Mouse (Mus musculus) limb, embryonic 12.5 days (tissue): Measurements from ENCODE around the gene Tnrc6b. TPM values are rescaled to one million over a fixed set of nuclear protein-coding genes. Genes with fewer than 3 reads are reported as not detected.
"Not testable (repeated sequence)": the region's sequence is repeated elsewhere in the genome, so short reads cannot be mapped to it uniquely, and the experiment has no call there.

Experiments
- ATAC-seq: fragments of 200-750 bp; cut with Nextera tagmentation; 2 replicates; pipeline ENCODE4 v1.8.0; 2017; ENCODE audit warnings: low read depth, moderate TSS enrichment; ENCODE audit not compliant: insufficient number of reproducible peaks, insufficient read depth, low FRiP score, low TSS enrichment
- H3K27ac ChIP-seq: fragments of 300-500 bp; sonication (generic); 2 replicates; pipeline ENCODE4 v1.5.1; 2016; ENCODE audit warnings: mild to moderate bottlenecking, moderate library complexity
- H3K27me3 ChIP-seq: fragments of 300-500 bp; sonication (generic); 2 replicates; pipeline ENCODE4 v1.6.1; 2016; ENCODE audit warnings: mild to moderate bottlenecking, moderate library complexity
- H3K36me3 ChIP-seq: fragments of 300-500 bp; sonication (generic); 2 replicates; pipeline ENCODE4 v1.6.1; 2016; ENCODE audit warnings: mild to moderate bottlenecking, moderate library complexity
- H3K4me1 ChIP-seq: fragments of 300-500 bp; sonication (generic); replicated peaks from 2 replicates; pipeline ENCODE4 v1.6.1; 2016
- H3K4me2 ChIP-seq: fragments of 300-500 bp; sonication (generic); 2 replicates; pipeline ENCODE4 v1.6.1; 2016; ENCODE audit warnings: mild to moderate bottlenecking, moderate library complexity
- H3K4me3 ChIP-seq: fragments of 300-500 bp; sonication (generic); replicated peaks from 2 replicates; pipeline ENCODE4 v1.5.1; 2016; ENCODE audit warnings: mild to moderate bottlenecking
- H3K9ac ChIP-seq: fragments of 300-500 bp; sonication (generic); replicated peaks from 2 replicates; pipeline ENCODE4 v1.6.1; 2016; ENCODE audit warnings: mild to moderate bottlenecking, moderate library complexity
- H3K9me3 ChIP-seq: fragments of 300-500 bp; sonication (generic); 2 replicates; pipeline ENCODE4 v1.6.1; 2016; ENCODE audit warnings: mild to moderate bottlenecking, moderate library complexity
- WGBS: fragments of 180-500 bp; shearing (Covaris S2); methylation state at CpG from one replicate; pipeline ENCODE4 v1.1.7; 2016; 5-methylcytosine and 5-hydroxymethylcytosine counted together
- polyA plus RNA-seq: library from polyadenylated mRNA; unstranded; fragments of >200 nt; fragmentation: Nextera tagmentation; extraction: Ambion mirVana; gene quantifications from 2 replicates; pipeline ENCODE4 v1.2.1, GENCODE M21; 2016

The Tnrc6b gene
- polyA plus RNA-seq, 1 experiment from 2014 or later, result 41.0 TPM

DNA sequence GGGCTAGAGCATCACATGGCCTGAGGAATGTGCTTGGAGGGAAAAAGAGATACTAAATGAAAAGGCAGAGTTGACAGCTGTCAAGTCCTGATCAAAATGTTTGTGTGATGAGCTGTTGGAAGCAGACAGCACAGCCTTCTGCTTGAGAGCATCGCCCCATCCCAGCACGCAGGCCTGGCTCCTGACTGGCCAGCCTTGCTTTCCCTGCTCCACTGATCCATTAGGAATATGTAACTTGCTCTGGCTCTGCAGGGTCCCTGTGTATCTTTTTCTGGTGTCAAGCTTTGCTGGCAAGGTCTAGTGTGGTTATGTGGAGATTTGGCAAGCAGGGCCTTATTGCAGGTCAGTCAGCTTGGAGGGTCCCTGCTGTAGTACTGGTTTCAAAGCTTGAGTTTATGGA is 148.3 kb downstream of the Tnrc6b start:
- no peak overlapping the region for H3K4me2 ChIP-seq
- WGBS, result 96% methylated on average over 2 of the region's 2 CpGs
- H3K4me1 ChIP-seq, result peaks cover 4% of the 10 kb centered on the region; the same call in 1 of the 2 replicates
- no peaks in the 10 kb centered on the region for H3K9me3 ChIP-seq
- no peak overlapping the region for H3K9ac ChIP-seq
- no peak overlapping the region for H3K27ac ChIP-seq
- peaks cover 24% of the 10 kb centered on the region for H3K36me3 ChIP-seq
- H3K27me3 ChIP-seq, result no peaks in the 10 kb centered on the region
- no peak for ATAC-seq
- H3K4me3 ChIP-seq, result no peak overlapping the region

DNA sequence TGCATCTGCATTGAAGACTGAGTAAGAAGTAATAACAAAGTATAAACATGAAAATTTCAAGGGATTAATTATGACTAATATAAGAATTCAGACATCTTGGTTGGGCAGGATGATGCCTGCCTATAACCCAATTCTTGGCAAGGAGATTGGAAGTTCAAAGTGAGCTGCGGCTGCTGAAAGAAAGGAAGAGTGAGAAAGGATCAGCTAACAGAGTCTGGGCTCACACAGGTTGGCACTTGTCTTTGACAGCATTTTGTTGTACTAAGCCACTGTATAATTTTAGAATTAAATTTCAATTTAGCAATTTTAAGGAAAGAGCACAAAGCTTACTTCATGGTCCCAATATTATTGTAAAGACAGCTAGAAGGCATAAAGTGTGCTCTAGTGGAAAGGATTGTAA is 150.2 kb downstream of the Tnrc6b start:
- H3K9me3 ChIP-seq, result no peaks in the 10 kb centered on the region
- no peaks in the 10 kb centered on the region for H3K27me3 ChIP-seq
- no peak overlapping the region for H3K4me2 ChIP-seq
- no peak overlapping the region for H3K4me3 ChIP-seq
- no peak for ATAC-seq
- H3K27ac ChIP-seq, result no peak overlapping the region
- WGBS, result 93% methylated on average over 1 of the region's 1 CpGs
- peaks cover 4% of the 10 kb centered on the region; the same call in 1 of the 2 replicates for H3K4me1 ChIP-seq
- H3K36me3 ChIP-seq, result peaks cover 34% of the 10 kb centered on the region
- H3K9ac ChIP-seq, result no peak overlapping the region

DNA sequence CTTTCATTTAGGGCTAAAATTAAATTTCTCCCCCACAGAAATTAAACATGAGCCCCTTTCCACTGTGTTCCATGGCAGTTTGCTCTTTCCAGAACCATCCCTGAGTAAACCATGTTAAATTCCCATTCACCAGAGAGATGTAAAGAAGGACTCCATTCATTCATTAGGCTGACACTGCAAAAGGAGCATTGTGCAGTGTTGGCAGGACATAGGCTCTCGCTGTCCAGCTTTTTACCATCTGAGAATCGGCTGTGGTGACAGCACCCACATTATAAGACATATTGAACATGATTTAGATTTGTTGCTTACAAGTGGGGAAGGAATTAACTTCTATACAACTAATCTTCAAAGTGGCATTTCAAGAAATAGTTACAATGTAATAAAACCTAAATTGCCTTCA is 150.9 kb downstream of the Tnrc6b start:
- Histone ChIP-seq H3K27ac (no peak overlapping the region), H3K4me1 (peaks cover 4% of the 10 kb centered on the region; the same call in 1 of the 2 replicates), H3K9me3 (no peaks in the 10 kb centered on the region), H3K4me3 (no peak overlapping the region), H3K9ac (no peak overlapping the region), H3K27me3 (no peaks in the 10 kb centered on the region), H3K4me2 (no peak overlapping the region), H3K36me3 (peaks cover 40% of the 10 kb centered on the region)
- ATAC-seq, result no peak
- WGBS, result 79% methylated on average over 2 of the region's 2 CpGs

DNA sequence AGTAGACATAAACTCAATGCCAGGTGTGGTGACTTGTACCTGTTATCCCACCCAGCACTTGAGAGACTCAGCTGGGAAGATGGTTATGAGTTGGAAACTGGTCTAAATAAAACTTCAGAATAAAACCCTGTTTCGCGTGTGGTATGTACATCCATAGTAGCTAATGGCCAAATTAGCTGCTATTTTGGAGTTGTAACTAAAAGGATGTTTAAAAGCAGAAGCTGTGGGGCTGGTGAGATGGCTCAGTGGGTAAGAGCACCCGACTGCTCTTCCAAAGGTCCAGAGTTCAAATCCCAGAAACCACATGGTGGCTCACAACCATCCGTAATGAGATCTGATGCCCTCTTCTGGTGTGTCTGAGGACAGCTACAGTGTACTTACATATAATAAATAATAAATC is 157.5 kb downstream of the Tnrc6b start:
- not testable (repeated sequence) for H3K9me3 ChIP-seq, H3K9ac ChIP-seq, H3K4me1 ChIP-seq, H3K4me3 ChIP-seq, H3K27me3 ChIP-seq, H3K4me2 ChIP-seq, H3K27ac ChIP-seq, ATAC-seq
- peaks cover 30% of the 10 kb centered on the region for H3K36me3 ChIP-seq
- 95% methylated on average over 4 of the region's 4 CpGs for WGBS

DNA sequence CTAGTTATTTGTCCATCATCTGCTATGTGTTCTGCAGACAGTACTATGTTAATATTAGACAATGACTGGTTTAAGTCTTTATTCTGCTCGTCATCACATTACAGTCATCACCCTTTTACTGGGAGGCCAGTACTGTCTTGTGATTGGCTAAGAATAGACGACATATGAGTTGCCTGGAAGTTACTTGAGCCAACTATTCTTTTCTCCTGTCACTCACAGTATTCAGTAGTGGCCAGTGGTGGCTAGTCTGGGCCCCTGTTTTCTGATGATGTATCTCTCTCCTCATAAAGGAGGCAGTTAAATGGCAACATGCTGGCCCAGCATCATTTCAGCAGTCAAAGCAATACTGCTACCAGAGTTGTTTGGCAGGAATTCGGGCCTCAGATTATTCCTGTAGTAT is 163.6 kb downstream of the Tnrc6b start:
- no peaks in the 10 kb centered on the region for H3K27me3 ChIP-seq
- H3K4me1 ChIP-seq, result no peaks in the 10 kb centered on the region
- WGBS, result 78% methylated on average over 3 of the region's 3 CpGs
- no peaks in the 10 kb centered on the region for H3K9me3 ChIP-seq
- H3K4me2 ChIP-seq, result no peak overlapping the region
- H3K4me3 ChIP-seq, result no peak overlapping the region
- no peak overlapping the region for H3K27ac ChIP-seq
- no peak for ATAC-seq
- H3K9ac ChIP-seq, result no peak overlapping the region
- H3K36me3 ChIP-seq, result peaks cover 46% of the 10 kb centered on the region

DNA sequence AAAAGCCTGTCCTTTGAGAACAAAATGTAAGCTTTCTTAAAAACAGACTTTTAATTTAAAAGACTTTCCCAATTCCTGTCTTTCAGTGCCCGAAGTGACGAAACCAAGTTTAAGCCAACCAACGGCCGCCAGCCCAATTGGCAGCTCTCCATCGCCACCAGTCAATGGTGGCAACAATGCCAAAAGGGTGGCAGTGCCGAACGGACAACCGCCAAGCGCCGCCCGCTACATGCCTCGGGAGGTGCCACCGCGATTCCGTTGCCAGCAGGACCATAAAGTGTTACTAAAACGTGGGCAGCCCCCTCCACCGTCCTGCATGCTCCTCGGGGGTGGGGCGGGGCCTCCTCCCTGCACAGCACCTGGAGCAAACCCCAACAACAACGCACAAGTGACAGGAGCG is 165.1 kb downstream of the Tnrc6b start:
- WGBS, result 85% methylated on average over 21 of the region's 21 CpGs
- no peak for ATAC-seq
- Histone ChIP-seq H3K4me2 (no peak overlapping the region), H3K36me3 (peaks cover 56% of the 10 kb centered on the region), H3K9ac (no peak overlapping the region), H3K4me3 (no peak overlapping the region), H3K27me3 (no peaks in the 10 kb centered on the region), H3K4me1 (no peaks in the 10 kb centered on the region), H3K9me3 (no peaks in the 10 kb centered on the region), H3K27ac (no peak overlapping the region)

DNA sequence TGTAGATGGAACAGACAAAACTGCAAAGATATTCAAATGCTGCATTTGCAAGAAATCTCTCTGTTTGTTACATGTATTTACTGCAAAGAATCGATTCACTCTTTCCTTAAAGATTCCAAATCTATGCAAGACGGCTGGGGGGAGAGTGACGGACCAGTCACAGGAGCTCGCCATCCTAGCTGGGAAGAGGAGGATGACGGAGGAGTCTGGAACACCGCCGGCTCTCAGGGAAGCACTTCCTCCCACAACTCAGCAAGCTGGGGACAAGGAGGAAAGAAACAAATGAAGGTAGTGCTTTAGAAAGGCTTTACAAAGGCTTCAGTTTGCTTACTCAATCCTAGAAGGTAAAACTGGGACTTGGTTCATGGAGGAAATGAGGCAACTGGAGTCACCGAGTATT is 173.0 kb downstream of the Tnrc6b start:
- no peak overlapping the region for H3K4me3 ChIP-seq
- H3K27ac ChIP-seq, result no peak overlapping the region
- H3K36me3 ChIP-seq, result peaks cover 83% of the 10 kb centered on the region
- ATAC-seq, result no peak
- H3K9ac ChIP-seq, result no peak overlapping the region
- 90% methylated on average over 8 of the region's 8 CpGs for WGBS
- H3K27me3 ChIP-seq, result no peaks in the 10 kb centered on the region
- H3K4me1 ChIP-seq, result no peaks in the 10 kb centered on the region
- H3K4me2 ChIP-seq, result no peak overlapping the region
- no peaks in the 10 kb centered on the region for H3K9me3 ChIP-seq

DNA sequence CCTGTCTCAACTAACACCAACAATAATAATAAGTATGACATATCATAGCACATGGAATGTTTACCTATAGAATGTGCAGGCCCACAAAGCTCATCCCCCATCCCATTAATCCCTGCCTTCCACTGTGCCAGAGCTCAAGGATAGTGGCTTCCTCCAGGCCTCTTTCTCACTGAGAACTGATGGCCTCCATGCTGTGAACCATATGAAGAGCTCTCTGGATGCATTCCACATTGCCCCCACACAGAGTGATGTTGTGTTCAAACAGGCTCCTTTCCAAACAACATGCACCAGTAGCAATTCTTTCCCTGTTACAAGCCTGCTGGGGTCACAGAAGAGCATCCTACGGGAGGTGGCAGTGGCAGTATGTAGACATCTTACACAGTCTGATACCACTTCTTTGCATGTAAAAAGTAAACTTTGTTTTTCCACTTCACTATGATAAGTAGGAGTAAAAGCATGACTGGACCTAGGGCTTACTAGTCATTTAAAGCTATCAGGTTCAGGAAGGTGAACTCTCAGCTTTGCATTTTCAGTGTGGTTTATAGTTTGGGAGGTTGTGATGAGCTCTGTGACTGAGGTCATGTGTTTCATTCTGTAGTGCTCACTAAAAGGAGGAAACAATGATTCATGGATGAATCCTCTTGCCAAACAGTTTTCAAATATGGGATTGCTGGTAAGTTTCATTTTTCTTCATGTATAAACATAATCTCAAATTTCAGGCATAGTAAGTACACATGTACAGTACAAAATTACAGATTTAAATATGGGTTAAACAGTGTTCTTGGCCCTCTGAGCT is 175.4 kb downstream of the Tnrc6b start:
- H3K4me2 ChIP-seq, result no peak overlapping the region
- H3K4me3 ChIP-seq, result no peak overlapping the region
- H3K4me1 ChIP-seq, result no peaks in the 10 kb centered on the region
- H3K36me3 ChIP-seq, result peaks cover 81% of the 10 kb centered on the region
- H3K27ac ChIP-seq, result no peak overlapping the region
- H3K9ac ChIP-seq, result no peak overlapping the region
- H3K9me3 ChIP-seq, result no peaks in the 10 kb centered on the region
- ATAC-seq, result no peak
- 85% methylated on average over 1 of the region's 1 CpGs for WGBS
- H3K27me3 ChIP-seq, result no peaks in the 10 kb centered on the region

DNA sequence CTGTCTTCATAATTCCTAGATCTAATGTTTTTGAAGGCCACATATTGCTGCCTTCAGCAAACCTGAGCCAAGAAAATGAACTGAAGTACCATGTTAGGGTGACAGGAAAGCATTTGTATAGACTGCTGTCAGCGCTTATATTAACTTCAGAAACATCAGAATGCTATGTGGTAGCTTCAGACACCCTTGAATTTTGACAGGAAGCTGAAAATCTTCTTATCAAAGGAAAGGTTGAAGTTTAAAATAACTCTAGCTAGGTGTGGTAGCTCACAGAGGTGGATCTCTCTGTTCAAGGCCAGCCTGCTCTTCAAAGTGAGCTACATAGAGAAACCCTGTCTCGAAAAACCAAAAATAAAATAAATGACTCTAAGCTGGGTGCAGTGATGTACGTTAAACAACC is 181.2 kb downstream of the Tnrc6b start:
- no peak for ATAC-seq
- Histone ChIP-seq H3K4me3 (no peak overlapping the region), H3K9me3 (no peaks in the 10 kb centered on the region), H3K36me3 (peaks cover 84% of the 10 kb centered on the region), H3K9ac (no peak overlapping the region), H3K27ac (no peak overlapping the region), H3K4me2 (no peak overlapping the region), H3K4me1 (no peaks in the 10 kb centered on the region), H3K27me3 (no peaks in the 10 kb centered on the region)
- WGBS, result 96% methylated on average over 3 of the region's 3 CpGs

DNA sequence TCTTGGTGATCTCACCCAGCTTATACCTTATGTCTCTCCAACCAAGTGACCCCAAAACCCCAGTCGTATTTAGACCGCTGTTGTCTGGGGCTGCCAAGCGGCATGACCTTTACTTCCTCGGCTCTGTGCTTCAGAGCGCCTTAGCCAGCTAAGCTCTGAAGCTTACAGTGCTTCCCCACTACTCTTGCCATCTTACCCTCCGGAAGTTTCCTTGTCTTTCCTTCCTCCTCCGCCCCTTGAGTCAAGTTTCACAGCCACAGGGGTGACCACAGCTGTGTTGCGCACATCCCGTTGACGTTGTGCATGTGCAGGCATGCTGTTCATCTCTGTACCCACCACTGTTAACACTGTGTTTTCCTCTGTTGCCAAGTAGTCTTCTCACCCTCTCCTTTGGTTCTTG is 185.6 kb downstream of the Tnrc6b start:
- Histone ChIP-seq H3K4me3 (no peak overlapping the region), H3K27me3 (no peaks in the 10 kb centered on the region), H3K9me3 (no peaks in the 10 kb centered on the region), H3K36me3 (peaks cover 85% of the 10 kb centered on the region), H3K4me1 (no peaks in the 10 kb centered on the region), H3K27ac (no peak overlapping the region), H3K9ac (no peak overlapping the region), H3K4me2 (no peak overlapping the region)
- 90% methylated on average over 10 of the region's 10 CpGs for WGBS
- ATAC-seq, result no peak

DNA sequence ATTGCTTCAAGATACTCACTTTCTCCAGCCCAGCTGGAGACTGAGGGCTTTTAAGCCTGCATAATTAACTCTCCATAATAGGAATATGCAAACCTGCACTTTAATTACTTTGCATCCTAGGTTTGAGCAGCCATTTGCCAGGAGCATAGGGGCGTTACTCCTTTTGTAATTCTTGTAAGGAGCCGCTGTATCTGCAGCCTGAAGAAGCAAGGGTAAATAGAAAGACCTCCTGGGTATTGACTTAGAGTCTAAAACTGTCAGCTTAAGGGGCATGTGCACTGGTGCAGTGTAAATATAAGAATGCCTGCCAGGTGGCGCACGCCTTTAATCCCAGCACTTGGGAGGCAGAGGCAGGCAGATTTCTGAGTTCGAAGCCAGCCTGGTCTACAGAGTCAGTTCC is 186.8 kb downstream of the Tnrc6b start:
- Histone ChIP-seq H3K4me2 (no peak overlapping the region), H3K9me3 (no peaks in the 10 kb centered on the region), H3K9ac (no peak overlapping the region), H3K27me3 (no peaks in the 10 kb centered on the region), H3K27ac (no peak overlapping the region), H3K4me1 (no peaks in the 10 kb centered on the region), H3K4me3 (no peak overlapping the region), H3K36me3 (peaks cover 95% of the 10 kb centered on the region)
- WGBS, result 95% methylated on average over 5 of the region's 5 CpGs
- no peak for ATAC-seq

DNA sequence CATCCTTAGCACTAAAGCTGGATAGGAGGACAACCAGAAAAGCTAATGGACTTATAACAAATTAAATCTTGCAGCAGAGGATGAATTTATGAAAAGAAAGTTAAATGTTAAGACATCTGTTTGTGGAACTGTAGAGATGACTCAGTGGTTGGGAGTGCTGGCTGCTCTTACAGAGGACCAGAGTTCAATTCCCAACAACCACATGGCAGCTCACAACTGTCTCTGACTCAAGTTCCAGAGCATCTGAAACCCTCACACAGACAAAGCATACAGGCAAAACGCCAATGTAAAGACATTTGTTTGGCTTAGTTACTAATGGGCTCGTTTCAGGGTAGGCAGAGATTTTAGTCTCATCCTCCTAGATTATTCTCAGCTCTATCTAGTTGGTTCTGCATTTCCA is 188.7 kb downstream of the Tnrc6b start:
- H3K4me1 ChIP-seq, result no peaks in the 10 kb centered on the region
- WGBS, result 87% methylated on average over 2 of the region's 2 CpGs
- H3K4me2 ChIP-seq, result no peak overlapping the region
- no peak overlapping the region for H3K9ac ChIP-seq
- H3K9me3 ChIP-seq, result no peaks in the 10 kb centered on the region
- H3K36me3 ChIP-seq, result peaks cover 95% of the 10 kb centered on the region
- H3K27me3 ChIP-seq, result no peaks in the 10 kb centered on the region
- no peak overlapping the region for H3K4me3 ChIP-seq
- ATAC-seq, result no peak
- H3K27ac ChIP-seq, result no peak overlapping the region
